Mouse (Mus musculus): ENCODE measurements at regions not wholly inside any gene's neighbourhood (a gene's known extent, or its start where the extent isn't known, plus 50 kb on each side); places are given as distances from the start of the nearest gene placed in this dataset.
"Not testable (repeated sequence)": the region's sequence is repeated elsewhere in the genome, so short reads cannot be mapped to it uniquely, and the experiment has no call there.

GRCm38 (mm10) chr1:81637357-81637756 is 560.6 kb downstream of the Nyap2 start:
- DNase-seq (ENCODE audit: low spot score) = no peak

GRCm38 (mm10) chr1:81652990-81653717 is 576.4 kb downstream of the Nyap2 start:
- no peak for DNase-seq (ENCODE audit: low spot score)

GRCm38 (mm10) chr1:81661245-81661644 is 571.7 kb upstream of the Gm9747 start:
- no peak for DNase-seq (ENCODE audit: low spot score)

- no peak for DNase-seq (ENCODE audit: low spot score)
These were observed 561.8 kb upstream of the Gm9747 start for GRCm38 (mm10) chr1:81671142-81671541.

GRCm38 (mm10) chr1:81671725-81672124 is 561.2 kb upstream of the Gm9747 start:
- DNase-seq (ENCODE audit: low spot score) = no peak

GRCm38 (mm10) chr1:81675576-81676342 is 557.2 kb upstream of the Gm9747 start:
- no peak for DNase-seq (ENCODE audit: low spot score)

GRCm38 (mm10) chr1:81677768-81678400 is 555.0 kb upstream of the Gm9747 start:
- no peak for DNase-seq (ENCODE audit: low spot score)

- DNase-seq (ENCODE audit: low spot score) = no peak
These were observed 536.8 kb upstream of the Gm9747 start for GRCm38 (mm10) chr1:81696129-81696528.

- no peak for DNase-seq (ENCODE audit: low spot score)
These were observed 523.7 kb upstream of the Gm9747 start for GRCm38 (mm10) chr1:81709169-81709568.

GRCm38 (mm10) chr1:81717091-81717490 is 515.8 kb upstream of the Gm9747 start:
- DNase-seq (ENCODE audit: low spot score) = no peak

- DNase-seq (ENCODE audit: low spot score) = no peak
These were observed 514.7 kb upstream of the Gm9747 start for GRCm38 (mm10) chr1:81718233-81718632.

- DNase-seq (ENCODE audit: low spot score) = no peak
These were observed 508.1 kb upstream of the Gm9747 start for GRCm38 (mm10) chr1:81724859-81725258.

GRCm38 (mm10) chr1:81726268-81727132 is 506.4 kb upstream of the Gm9747 start:
- DNase-seq (ENCODE audit: low spot score) = no peak

- no peak for DNase-seq (ENCODE audit: low spot score)
These were observed 495.6 kb upstream of the Gm9747 start for GRCm38 (mm10) chr1:81737111-81737833.

- DNase-seq (ENCODE audit: low spot score) = no peak
These were observed 494.5 kb upstream of the Gm9747 start for GRCm38 (mm10) chr1:81738384-81738783.

GRCm38 (mm10) chr1:81739392-81739791 is 493.5 kb upstream of the Gm9747 start:
- no peak for DNase-seq (ENCODE audit: low spot score)

- peak; percentile 44 for DNase-seq (ENCODE audit: low spot score)
These were observed 492.9 kb upstream of the Gm9747 start for GRCm38 (mm10) chr1:81739981-81740380.

GRCm38 (mm10) chr1:81741882-81742281 is 491.0 kb upstream of the Gm9747 start:
- DNase-seq (ENCODE audit: low spot score) = not testable (repeated sequence)

GRCm38 (mm10) chr1:81744524-81744923 is 488.4 kb upstream of the Gm9747 start:
- peak; percentile 81 for DNase-seq (ENCODE audit: low spot score)

GRCm38 (mm10) chr1:81745024-81745960 is 487.6 kb upstream of the Gm9747 start:
- peak; percentile 6 for DNase-seq (ENCODE audit: low spot score)
